Mouse (Mus musculus) ovary, postnatal 14 days (tissue): ENCODE data around the gene Sbf2.

Source experiments
- DNase-seq: peaks from one replicate; pipeline ENCODE4 v3.0.0; 2022; ENCODE audit warnings: low spot score

The Sbf2 gene

DNA sequence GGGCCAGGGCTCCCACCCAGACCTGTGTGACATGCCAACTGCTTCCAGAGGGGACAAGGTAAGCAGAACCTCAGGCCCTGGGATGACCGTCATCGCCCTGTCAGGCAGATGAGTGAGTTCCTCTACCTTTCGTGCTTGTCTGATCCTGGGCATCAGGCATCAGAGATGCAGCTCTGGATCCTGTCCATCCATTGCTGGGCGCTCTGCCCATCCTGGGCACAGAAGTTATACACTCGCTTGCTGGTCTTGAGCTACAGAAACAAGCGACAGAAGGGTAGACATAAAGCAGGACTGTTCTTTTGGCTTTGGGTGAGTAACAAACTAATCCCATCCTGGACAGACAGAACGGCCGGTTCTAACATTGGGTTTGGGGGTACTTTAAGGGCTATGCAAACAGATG, 305.5 kb downstream of the Sbf2 start:
- DNase-seq, result no peak

DNA sequence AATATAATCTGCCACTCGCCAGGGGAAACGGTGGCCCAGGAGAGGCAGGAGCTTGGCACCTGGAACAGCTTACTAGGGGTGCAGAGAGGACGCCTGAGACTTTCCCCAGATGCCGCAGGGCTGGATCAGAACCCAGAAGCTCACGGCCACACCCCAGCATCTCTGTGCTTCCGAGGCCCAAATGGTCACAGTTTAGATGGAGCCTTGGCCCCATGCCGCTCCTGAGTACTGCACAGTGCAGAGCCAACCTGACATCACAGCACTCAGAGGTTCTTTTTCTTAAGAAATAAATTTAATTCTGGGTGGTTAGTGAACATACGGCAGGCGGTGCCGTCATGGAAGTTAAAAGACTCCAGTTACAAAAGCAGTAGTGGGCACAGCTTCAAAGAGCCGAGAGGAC, 307.0 kb downstream of the Sbf2 start:
- no peak for DNase-seq

DNA sequence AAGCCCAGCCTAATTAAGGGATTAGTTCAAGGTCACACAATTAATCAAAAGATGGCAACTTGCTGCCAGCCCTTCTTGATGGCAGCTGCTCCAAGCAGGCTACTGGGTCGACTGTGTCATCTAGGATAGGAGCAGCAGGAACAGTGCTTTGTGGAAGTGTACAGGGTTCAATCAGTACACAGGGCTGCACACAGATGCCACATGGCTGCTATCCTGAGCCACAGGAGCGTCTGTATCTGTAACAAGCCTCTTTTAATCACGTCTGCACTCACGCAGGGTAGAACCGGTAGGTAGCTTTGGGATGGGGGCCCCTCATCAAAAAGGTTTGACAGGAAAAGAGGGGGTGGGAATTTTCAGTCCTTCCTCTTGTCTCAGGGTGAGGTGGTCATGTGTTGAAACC, 308.4 kb downstream of the Sbf2 start:
- DNase-seq, result no peak

DNA sequence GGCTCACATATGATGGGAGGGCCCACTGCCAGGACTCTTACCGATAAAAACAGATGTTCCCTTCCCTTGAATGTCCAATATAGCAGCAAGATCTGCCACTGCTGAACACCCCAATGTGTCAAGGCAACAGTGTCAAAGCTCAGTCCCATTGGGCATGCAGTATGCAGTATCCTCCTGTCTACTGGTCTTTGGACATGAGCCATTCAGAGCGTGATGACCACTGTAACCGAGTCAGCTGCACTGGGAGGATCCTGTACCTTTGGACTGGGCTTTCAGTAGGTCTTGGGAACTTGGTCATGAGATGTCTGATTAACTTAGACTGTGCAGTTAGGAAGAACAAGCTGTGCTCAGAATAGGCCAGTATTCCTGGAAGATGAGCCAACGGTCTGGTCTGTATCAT, 309.2 kb downstream of the Sbf2 start:
- DNase-seq, result no peak

DNA sequence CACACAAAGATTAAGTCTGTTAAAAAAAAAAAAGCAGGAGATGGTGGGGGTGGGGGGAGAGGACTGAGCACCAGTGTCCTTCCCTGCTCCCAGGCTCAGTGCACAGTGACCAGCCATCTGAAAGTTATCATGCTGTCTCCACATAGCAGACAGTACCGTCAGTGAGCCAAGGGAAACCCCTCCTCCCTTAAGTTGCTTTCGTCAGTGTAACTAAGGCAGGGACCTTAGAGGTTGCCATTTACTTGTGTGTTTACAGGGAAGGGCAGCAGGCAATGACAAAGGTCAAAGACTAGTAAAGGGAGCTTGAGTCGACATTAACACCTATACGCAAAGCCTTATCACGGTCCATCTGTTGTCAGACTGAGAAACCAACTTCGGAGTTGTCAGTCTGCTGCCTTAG, 311.8 kb downstream of the Sbf2 start:
- DNase-seq, result no peak

DNA sequence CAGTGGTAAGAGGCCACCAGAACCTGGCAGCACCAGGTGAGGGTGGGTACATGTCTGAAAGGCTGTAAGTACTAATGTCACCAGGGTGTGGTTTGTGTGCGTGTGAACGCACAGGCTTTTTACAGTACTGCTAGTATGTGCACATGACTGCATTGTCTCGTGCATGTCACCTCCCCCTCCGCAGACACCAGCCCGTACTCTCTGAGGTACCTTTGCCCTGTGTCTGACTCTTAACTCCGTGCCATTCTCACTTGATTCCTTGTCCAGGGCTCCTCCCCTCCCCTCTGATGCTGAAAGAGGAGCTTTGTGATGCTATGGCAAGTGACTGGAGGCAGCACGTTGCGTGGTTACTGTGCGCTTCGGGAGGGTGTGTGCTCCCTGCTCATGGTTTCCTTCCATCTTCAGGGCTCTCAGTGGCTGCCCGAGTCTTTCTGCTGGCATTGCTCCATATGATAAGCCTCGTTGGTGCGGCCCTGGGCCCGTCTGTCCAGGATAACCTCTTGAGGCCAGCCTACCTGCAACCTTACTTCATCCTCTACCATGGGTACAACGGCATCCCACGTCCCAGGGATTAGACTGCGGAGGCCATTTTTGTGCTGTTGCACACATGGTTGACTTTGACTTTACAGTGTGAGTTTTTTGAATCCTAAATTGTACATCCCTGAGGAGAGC, 315.8 kb downstream of the Sbf2 start:
- no peak for DNase-seq

DNA sequence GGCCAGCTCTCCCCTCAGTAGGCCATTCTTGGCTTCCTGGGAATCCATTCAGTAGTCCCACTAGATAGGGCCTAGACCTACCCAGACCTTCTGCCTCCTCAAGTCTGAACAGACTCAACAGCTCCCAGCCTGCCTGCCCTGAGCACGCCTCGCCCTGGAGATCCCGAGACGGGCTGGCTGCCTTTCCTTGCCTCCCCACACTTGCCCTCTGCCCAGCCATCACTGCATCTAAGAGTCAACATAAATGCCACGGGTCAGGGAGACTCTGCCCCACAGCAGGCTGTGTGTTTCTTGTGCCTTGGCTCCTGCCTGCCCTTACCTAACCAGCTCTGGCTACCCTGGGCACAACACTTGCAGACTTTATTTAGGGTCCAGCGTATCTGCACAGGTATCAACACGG, 316.6 kb downstream of the Sbf2 start:
- DNase-seq, result no peak

DNA sequence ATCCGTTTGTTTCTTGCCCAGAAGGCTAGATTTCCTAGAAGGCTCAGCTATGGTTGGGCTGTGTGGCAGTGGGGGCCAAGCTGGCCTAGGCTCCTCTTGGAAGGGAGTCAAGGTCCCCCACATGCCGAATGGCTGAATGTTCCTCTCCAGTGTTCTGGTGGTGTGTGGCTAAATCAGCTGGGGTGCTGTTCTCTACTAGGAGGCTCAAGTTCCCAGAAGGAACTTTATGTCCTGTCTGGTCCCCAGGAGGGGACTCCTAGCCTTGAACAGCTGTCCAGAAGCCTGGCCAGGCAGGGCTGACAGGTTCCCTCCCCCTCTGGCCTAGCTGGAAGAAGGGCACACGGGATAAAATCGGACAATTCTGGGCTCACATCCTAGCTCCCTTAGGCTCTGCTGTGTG, 317.1 kb downstream of the Sbf2 start:
- DNase-seq, result no peak

DNA sequence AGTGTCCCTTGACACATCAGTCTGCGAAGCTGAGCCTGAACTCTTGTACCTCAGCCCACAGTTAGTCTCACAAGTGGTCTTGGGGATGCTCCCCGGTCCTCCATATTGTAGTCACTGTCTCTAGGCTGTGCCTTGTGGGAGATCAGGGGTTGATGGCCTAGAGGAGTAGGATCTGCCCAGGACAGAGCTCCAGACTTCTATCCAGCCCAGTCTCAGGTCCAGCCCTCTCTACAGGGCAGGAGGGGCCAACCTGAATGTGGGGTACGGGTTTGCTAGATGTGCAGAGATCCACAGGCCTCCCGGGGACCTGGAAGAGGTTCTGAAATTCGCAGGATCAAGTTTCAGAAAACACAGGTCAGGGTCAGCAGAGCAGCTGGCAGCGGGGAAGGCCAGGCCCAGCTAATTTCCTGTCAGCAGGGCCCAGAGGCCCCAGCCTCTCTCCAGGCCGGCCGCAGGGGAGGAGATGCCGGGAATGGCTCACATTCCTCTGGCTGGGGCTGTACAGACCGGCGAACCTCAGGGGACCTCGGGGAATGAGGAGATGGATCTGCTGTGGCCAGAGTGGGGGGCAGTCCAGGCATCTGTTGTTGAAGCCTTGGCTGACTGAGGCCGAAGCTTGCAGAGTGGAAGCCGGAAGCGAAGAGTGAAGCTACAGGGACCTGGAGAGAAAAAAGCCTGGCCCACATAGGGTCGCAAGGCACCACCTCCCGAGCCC, 317.7 kb downstream of the Sbf2 start:
- DNase-seq, result peak; percentile 55

DNA sequence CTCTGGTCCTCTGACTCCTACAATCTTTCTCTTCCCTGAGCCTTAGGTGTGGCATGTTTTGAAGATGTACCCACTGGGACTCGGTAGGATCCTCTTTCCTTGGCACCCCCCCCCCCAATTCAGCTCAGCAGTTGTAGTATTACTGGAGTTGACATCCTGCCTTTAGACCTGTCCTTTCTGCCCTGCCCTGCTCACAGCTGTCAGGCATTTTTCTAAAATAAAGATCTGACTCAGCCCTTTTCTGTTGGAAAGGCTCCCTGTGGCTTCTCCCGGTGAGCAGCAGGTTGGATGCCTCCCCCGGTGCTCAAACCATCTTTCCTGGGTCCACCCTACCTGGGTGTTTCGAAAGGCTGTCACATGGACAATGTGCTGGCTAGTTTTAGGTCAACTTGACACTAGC, 325.1 kb downstream of the Sbf2 start:
- no peak for DNase-seq

DNA sequence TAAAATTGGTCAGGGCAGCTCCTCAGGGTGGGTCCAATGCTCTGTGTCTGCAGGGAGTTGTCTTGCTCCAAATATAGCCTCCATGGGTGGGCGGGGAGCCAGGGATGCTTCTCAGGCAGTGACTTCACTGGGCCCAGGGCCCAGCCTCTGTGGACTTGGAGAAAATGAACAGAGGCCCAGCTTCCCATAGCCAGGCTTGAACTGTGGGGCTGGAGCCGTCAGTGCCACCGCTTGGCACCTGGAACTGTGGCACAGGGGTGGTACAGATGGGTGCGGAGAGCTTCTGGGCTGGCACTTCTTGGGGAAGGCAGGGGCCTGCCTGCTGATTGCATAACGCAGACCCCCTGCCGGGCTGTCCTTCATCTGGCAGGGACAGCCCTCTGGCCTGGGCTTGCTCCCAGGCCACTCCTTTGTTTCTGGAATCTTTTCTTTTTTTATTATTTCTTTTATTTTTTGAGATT, 326.0 kb downstream of the Sbf2 start:
- peak; percentile 69 for DNase-seq

DNA sequence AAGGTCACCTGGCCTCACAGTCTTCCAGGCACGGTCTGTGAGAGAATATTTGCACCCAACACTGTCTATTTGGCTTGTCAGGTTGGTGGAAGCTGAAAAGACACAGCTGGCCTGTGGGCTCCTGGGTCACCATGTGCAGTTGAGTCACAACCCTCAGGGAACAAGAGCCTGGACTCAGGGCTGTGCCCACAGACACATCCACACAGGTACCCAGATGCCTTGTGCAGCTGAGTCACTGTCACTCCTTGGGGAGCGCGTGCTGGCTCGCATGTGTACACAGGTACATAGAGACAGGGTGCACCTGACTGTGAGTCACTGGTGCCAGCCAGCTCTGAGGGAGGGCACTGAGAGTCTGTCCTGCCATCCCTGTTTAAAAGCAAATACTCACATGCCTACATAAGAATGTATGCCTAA, 326.5 kb downstream of the Sbf2 start:
- DNase-seq, result no peak

DNA sequence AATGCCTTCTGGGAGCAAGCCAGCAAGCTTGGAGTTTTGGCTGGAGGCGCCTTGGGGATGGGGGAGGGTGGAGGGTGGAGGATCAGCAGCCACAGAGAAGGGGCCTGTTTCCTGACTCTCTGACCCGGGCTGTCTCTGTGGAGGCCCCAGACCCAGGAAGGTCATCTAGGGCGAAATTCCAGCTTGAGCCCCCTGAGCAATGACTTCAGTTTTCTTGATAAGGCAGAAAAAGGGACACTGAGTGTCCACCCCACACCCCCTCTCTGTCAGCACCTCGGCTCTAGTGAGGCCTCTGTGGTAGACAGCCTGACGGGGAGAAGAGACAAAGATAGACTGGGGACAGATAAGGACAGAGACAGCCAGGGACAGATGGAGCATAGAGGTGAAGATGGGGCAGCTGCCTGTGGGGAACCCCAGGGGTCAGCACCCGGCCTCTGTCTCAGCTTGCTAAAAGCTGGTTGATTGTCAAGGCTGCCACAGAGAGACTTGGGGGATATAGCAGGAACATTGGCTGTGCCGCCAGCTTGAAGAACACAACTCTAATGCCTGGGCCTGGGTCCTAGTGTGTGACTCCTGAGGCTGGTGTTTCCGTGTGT, 327.1 kb downstream of the Sbf2 start:
- DNase-seq, result peak; percentile 14

DNA sequence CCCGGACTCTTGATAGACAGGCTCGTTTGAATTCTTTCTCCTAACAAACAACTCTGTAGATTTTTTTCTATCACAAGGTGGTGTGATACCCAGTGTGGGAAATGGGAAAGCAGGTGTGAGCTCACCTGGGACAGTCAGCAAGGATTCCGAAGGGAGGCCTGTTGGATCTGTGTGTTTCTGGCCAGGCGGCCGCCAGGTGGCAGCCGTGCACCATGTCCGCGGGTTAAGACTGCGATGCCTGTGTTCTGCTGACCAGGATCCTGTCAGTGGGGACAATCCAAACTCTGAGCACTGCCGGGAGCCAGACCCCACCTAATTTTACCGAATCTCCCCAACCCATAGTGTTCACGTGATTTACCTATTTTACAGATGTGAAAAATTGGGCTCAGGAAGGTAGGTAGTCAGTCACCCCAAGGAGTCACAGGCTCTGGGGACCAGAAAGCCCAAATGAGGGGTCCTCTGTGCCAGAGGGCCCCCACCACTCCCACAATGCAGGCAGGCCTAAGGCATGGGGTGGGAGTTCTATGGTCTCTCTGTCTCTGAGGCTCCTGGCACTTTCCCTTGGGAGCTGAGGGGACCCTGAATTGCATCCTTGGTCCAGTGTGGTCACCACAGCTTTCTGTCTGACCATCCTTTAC, 327.8 kb downstream of the Sbf2 start:
- DNase-seq, result peak; percentile 73

DNA sequence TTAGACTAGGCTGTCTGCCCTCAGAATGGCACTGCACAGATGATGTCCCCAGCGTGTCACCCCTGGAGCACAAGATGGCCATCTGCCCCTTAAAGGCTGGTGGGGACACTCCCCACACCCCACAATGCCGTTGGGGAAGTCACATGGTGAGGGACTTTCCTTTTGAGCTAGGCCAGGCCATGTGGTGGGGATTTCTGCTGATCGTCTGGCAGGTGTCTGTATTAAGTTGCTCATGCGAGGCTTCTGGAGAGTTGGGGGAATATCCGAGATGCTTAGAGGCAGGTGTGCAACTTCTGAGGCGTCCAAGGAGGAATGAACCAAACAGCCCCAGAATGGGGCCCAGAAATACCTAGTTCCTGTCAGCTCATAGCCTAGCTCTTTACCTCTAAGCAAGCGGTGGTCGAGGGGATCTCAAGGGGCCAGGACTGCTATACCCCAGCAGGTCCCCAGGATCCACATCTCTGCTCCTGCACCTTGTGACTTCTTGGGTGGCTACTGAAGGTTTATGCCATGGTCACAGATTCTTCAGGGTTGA, 328.5 kb downstream of the Sbf2 start:
- no peak for DNase-seq

DNA sequence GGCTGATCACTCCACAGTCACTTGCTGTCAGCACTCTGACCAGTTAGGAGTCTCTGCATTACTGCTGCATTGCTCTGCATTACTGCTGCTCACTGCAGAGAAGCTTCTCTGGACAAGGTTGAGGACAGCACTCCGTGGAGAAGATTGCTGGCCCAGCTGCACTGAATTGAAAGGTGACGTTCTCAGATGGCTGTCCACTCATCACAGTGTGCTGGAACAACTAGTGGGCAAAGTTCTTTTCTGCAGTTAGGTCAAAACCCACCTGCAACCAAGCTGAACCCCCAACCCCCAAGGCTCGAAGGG, 328.9 kb downstream of the Sbf2 start:
- DNase-seq, result no peak

DNA sequence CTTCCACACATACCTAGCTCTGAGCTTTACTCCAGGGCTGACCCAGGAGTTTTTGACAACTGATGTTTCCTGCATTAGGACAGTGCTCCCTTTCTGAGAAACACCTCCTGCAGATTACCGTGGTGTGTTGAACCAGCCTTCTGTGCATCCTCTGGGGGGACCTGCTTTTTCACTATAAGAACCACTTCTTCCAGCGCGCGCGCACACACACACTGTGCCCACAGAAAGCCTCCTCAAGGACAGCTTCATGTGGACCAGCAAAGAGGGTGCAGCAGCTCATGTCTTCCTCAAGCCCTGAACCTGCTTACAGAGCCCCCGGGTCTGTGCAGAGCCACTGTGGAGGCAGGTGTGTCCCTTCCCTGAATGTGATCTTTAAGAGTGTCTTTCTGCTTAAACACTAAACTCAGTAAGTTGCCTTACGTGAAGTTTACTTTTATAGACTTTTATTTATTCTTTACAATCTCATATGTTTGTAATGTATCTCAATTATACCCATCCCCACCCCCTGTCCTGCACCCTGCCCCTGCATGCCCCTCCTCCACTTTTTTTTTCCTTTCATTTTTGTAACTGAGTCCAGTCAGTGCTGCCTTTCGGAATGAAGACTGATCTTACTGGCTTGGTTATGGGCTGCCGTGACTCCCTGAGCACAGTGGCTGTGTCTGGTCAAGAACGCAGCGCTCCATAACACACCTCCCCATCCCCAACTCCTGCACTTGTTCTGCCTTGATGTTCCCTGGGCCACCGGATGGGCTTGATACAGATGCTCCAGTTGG, 329.5 kb downstream of the Sbf2 start:
- no peak for DNase-seq

DNA sequence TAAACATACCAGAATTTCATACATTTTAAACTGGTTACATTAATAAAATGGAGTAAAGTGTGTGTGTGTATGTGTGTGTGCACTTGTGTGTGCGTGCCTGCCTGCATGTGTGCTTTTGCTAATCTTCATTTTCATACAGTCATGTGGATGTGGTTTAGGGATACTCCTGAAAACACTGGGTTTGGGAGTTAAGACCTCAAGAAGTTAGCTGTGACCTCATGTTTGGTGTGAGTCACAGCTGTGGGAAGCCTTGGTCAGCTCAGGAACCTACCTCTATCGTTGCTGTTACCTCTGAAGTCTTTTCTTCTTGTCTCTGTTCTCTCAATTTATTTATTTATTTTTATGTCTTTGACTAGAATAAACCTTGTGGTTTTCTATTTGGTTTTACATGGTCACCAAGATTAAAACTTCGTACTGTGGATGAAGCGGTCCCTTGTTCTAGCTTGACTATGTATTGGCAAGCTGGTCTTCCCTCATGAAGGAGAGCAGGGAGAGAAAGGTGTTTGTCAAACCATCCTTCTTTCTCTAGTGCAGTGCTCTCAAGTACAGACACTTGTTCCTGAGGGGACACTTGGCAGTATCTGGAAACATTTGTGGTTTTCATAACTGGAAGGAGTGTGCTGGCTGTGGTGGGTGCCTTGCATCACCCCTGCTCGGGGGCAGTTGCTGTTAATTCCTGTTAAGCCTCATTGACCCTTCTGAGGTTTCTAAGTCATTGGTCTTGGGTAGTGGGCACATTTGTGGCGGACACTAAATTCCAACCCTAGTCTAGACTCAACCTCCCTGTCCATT, 331.0 kb downstream of the Sbf2 start:
- DNase-seq, result no peak

DNA sequence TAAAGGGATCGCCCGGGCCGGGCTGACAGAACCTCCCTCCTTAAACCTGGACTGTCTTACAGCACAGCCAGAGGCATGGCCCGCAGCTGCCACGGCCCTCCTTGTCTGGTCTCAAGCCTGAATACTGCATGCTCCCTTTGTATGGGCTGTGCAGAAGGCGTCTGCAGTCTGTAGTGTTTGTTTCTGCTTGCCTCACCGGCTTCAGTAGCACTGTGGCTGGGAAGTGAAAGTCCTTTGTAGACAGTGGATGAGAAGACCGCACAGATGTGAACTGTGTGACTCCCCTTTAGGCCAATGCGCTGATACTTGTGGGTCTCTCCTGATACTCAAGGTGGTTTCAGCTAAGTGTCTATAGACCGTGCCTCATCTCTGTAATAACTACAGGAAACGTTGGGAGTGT, 331.9 kb downstream of the Sbf2 start:
- no peak for DNase-seq

DNA sequence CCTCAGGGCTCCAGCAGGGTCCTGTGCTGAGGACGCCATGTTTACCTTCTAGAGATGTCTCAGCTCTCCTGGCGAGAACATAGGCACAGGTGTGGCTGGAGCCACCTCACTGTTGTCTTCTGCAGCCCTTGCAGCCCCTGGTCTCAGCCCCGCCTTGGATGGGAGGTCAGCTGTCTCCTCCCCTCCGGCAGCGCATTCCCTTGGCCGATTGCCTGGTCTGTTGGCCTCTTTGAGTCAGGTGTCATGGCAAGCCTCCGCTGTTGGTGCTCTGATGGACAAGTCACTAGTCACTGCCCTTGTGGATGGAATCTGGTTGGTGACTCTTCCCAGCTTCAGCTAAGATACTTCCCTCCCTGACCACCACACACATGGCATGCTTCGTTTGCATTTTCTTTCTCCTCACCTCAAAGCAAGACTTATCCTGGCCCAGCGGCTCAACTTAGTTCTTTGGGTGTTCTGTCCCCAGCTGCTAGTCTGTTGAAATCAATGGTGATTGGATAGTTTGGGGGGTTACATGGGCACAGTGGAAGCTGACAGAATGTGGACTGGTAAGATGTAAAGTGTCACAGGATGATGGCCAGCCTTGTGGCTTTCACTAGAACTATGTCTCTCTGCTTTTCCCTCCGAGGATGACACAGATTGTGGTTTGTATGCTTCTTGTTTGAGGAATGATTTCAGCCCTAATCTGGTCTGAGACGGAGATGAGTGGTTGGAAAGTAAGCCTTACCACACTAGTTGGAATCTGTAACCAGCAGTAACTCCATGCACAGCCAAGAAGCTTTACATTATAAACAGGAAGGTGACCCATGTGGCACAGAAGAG, 333.1 kb downstream of the Sbf2 start:
- DNase-seq, result no peak
